8 mouse cellular contexts compared by ENCODE assay signal in genomic region chr10:128746972-128747645, GRCm38 (mm10). TPM values are rescaled to one million over a fixed set of nuclear protein-coding genes. Genes with fewer than 3 reads are reported as not detected.
A peak's percentile ranks its signal among the peaks of the same experiment; 100 is the strongest.
DNase-seq lines count a peak whose midpoint lies in the region; ATAC-seq and TF ChIP-seq lines count a peak whose summit lies in the region.

No protein-coding gene starts in this region.

- WGBS in lung, adult 2 months, result 27% methylated on average over 9 of the region's 9 CpGs
- 29% methylated on average over 9 of the region's 9 CpGs for WGBS in embryonic facial prominence, embryonic 13.5 days
- 39% methylated on average over 9 of the region's 9 CpGs for WGBS in intestine, embryonic 15.5 days

- TF ChIP-seq CTCF in lung, adult 2 months (IDR thresholded peaks at IDR 0.05; ENCODE audit: insufficient read depth, low read length), result no peak

- no peak for ATAC-seq in embryonic facial prominence, embryonic 13.5 days (ENCODE audit: insufficient number of reproducible peaks, insufficient read depth, low FRiP score, low TSS enrichment, low read depth)
- ATAC-seq in intestine, embryonic 15.5 days, result peak; percentile 1; the same call in 1 of the 2 replicates

- peak overlapping the region; percentile 88 for H3K4me2 ChIP-seq in embryonic facial prominence, embryonic 13.5 days
- peak overlapping the region; percentile 86 for H3K4me2 ChIP-seq in intestine, embryonic 15.5 days (replicated peaks)

- H3K4me1 ChIP-seq in lung, adult 2 months (ENCODE audit: control insufficient read depth, insufficient read depth, low read length), result peaks cover 17% of the 10 kb centered on the region
- H3K4me1 ChIP-seq in embryonic facial prominence, embryonic 13.5 days, result peaks cover 35% of the 10 kb centered on the region
- H3K4me1 ChIP-seq in intestine, embryonic 15.5 days (replicated peaks), result peaks cover 19% of the 10 kb centered on the region

- no peak for TF ChIP-seq POLR2A in lung, adult 2 months (IDR thresholded peaks at IDR 0.05; ENCODE audit: borderline replicate concordance, extremely low read depth, low read depth, low read length)

- no peaks in the 10 kb centered on the region for H3K9me3 ChIP-seq in embryonic facial prominence, embryonic 13.5 days
- no peaks in the 10 kb centered on the region for H3K9me3 ChIP-seq in intestine, embryonic 15.5 days

- H3K9ac ChIP-seq in embryonic facial prominence, embryonic 13.5 days, result peak overlapping the region; percentile 89
- H3K9ac ChIP-seq in intestine, embryonic 15.5 days, result peak overlapping the region; percentile 67

- H3K4me3 ChIP-seq in lung, adult 2 months (replicated peaks; ENCODE audit: extremely low read depth, low read depth, low read length), result peak overlapping the region; percentile 88
- H3K4me3 ChIP-seq in embryonic facial prominence, embryonic 13.5 days, result peak overlapping the region; percentile 77
- H3K4me3 ChIP-seq in intestine, embryonic 15.5 days (replicated peaks), result peak overlapping the region; percentile 71

- peak overlapping the region; percentile 98 for H3K27ac ChIP-seq in embryonic facial prominence, embryonic 13.5 days
- peak overlapping the region; percentile 96 for H3K27ac ChIP-seq in intestine, embryonic 15.5 days

- peaks cover 14% of the 10 kb centered on the region for H3K27me3 ChIP-seq in embryonic facial prominence, embryonic 13.5 days
- no peaks in the 10 kb centered on the region for H3K27me3 ChIP-seq in intestine, embryonic 15.5 days (replicated peaks)

- no peak for DNase-seq in lung, adult 2 months
- no peak for DNase-seq in lung, adult 18-20 months
- peak; percentile 53 for DNase-seq in naive thymus-derived CD4-positive, alpha-beta T cell, adult 2 months (ENCODE audit: low read depth)
- DNase-seq in spleen, adult 12 weeks (ENCODE audit: low spot score), result no peak
- no peak for DNase-seq in embryo, embryonic 11 days
- no peak for DNase-seq in frontal cortex, postnatal 14 days (ENCODE audit: low spot score in 2 of 2)

- no peaks in the 10 kb centered on the region for H3K36me3 ChIP-seq in embryonic facial prominence, embryonic 13.5 days
- no peaks in the 10 kb centered on the region for H3K36me3 ChIP-seq in intestine, embryonic 15.5 days

RNA-seq across cellular contexts. Expression of gene Pym1, which starts 0.6 kb away (rescaled TPM):
- polyA plus RNA-seq in lung, adult 2 months (2012; rRNA removed), result 15.9 and 22.4 TPM in 2 replicates
- polyA plus RNA-seq in embryonic facial prominence, embryonic 13.5 days (2015; fragmentation: Nextera tagmentation; extraction: Ambion mirVana), result 43.2 and 47.9 TPM in 2 replicates
- 32.9 and 34.1 TPM in 2 replicates for polyA plus RNA-seq in intestine, embryonic 15.5 days (2015; fragmentation: Nextera tagmentation; extraction: Ambion mirVana)

RNA-seq across cellular contexts. Expression of gene Dgka, which starts 2.5 kb away (rescaled TPM):
- 38.4 and 53.7 TPM in 2 replicates for polyA plus RNA-seq in lung, adult 2 months (2012; rRNA removed)
- polyA plus RNA-seq in embryonic facial prominence, embryonic 13.5 days (2015; fragmentation: Nextera tagmentation; extraction: Ambion mirVana), result 16.3 and 16.8 TPM in 2 replicates
- 7.1 and 7.4 TPM in 2 replicates for polyA plus RNA-seq in intestine, embryonic 15.5 days (2015; fragmentation: Nextera tagmentation; extraction: Ambion mirVana)

RNA-seq across cellular contexts. Expression of gene Cdk2, which starts 42.3 kb away (rescaled TPM):
- polyA plus RNA-seq in lung, adult 2 months (2012; rRNA removed), result 11.4 and 17.3 TPM in 2 replicates
- polyA plus RNA-seq in embryonic facial prominence, embryonic 13.5 days (2015; fragmentation: Nextera tagmentation; extraction: Ambion mirVana), result 120 and 127 TPM in 2 replicates
- polyA plus RNA-seq in intestine, embryonic 15.5 days (2015; fragmentation: Nextera tagmentation; extraction: Ambion mirVana), result 72.7 and 80.9 TPM in 2 replicates

RNA-seq across cellular contexts. Expression of gene Pmel, which starts 43.1 kb away (rescaled TPM):
- polyA plus RNA-seq in lung, adult 2 months (2012; rRNA removed), result 0.36 and 0.51 TPM in 2 replicates
- 8.2 and 8.3 TPM in 2 replicates for polyA plus RNA-seq in embryonic facial prominence, embryonic 13.5 days (2015; fragmentation: Nextera tagmentation; extraction: Ambion mirVana)
- 1.0 and 1.1 TPM in 2 replicates for polyA plus RNA-seq in intestine, embryonic 15.5 days (2015; fragmentation: Nextera tagmentation; extraction: Ambion mirVana)

RNA-seq across cellular contexts. Expression of gene Mmp19, which starts 43.6 kb away (rescaled TPM):
- polyA plus RNA-seq in lung, adult 2 months (2012; rRNA removed), result 10.0 and 10.3 TPM in 2 replicates
- polyA plus RNA-seq in embryonic facial prominence, embryonic 13.5 days (2015; fragmentation: Nextera tagmentation; extraction: Ambion mirVana), result 0.80 and 1.0 TPM in 2 replicates
- 0.60 and 1.0 TPM in 2 replicates for polyA plus RNA-seq in intestine, embryonic 15.5 days (2015; fragmentation: Nextera tagmentation; extraction: Ambion mirVana)
